ENCODE assay signal across 9 mouse cellular contexts in the genomic region with DNA sequence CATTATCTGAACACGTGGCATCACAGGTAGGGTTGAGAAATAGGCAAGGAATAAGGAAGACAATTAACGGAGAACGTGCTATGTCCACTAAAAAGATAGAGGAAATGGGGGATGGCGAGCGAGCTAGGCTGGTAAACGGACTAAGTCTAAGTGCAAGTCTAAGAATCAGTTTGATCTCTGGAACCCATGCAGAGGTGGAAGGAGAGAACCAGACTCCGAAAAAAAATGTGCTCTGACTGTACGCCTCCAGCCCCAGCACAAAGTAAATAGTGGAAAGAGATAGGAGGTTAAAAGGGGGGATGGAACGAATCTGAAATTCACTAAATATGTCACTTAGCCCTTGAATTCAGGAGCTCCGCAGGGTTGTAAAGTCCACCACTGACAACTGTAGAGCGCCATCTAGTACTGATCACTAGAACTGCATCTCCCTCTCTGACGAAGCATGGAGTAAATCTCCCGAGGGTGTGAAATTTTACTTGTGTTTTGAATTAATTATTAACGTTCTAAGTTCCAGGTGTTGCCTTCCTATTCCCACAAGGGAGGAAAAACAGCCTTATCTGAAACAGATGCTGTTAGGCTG. TPM values are rescaled to one million over a fixed set of nuclear protein-coding genes. Genes with fewer than 3 reads are reported as not detected.
DNase-seq lines count a peak whose midpoint lies in the region; ATAC-seq and TF ChIP-seq lines count a peak whose summit lies in the region.
"Had no signal": no experiment of that assay in that cellular context is flagged by ENCODE, and none has a peak within 500 bp of the region (broad histone marks: within the 10 kb centered on the region; RNA-seq: fewer than 3 reads in every experiment).

No protein-coding gene starts in this region.

- TF ChIP-seq CTCF in left cerebral cortex, adult 2 months (IDR thresholded peaks at IDR 0.05) = peak; percentile 77

- H3K4me1 ChIP-seq in embryonic facial prominence, embryonic 14.5 days (ENCODE audit: control insufficient read depth, insufficient read depth, low read length) = no peaks in the 10 kb centered on the region
- H3K4me1 ChIP-seq in kidney, embryonic 16.5 days (ENCODE audit: insufficient read depth, low read length) = no peaks in the 10 kb centered on the region
- H3K4me1 ChIP-seq in midbrain, embryonic 14.5 days (ENCODE audit: control insufficient read depth, insufficient read depth, low read length) = no peaks in the 10 kb centered on the region

- no peak for ATAC-seq in embryonic facial prominence, embryonic 14.5 days (ENCODE audit: low read depth)
- ATAC-seq in kidney, embryonic 16.5 days (ENCODE audit: low FRiP score, low TSS enrichment) = peak; percentile 46; the same call in 1 of the 2 replicates
- ATAC-seq in midbrain, embryonic 14.5 days (ENCODE audit: low FRiP score, low TSS enrichment) = no peak

- no peaks in the 10 kb centered on the region for H3K9me3 ChIP-seq in embryonic facial prominence, embryonic 14.5 days (ENCODE audit: control insufficient read depth, low read length)
- H3K9me3 ChIP-seq in kidney, embryonic 16.5 days (ENCODE audit: low read length) = no peaks in the 10 kb centered on the region; the same call in 1 of the 2 replicates
- H3K9me3 ChIP-seq in midbrain, embryonic 14.5 days (ENCODE audit: control insufficient read depth, low read length) = no peaks in the 10 kb centered on the region

- 35% methylated on average over 14 of the region's 14 CpGs for WGBS in embryonic facial prominence, embryonic 14.5 days
- 30% methylated on average over 14 of the region's 14 CpGs for WGBS in kidney, embryonic 16.5 days
- WGBS in midbrain, embryonic 14.5 days = 40% methylated on average over 14 of the region's 14 CpGs

- no peaks in the 10 kb centered on the region for H3K36me3 ChIP-seq in embryonic facial prominence, embryonic 14.5 days (ENCODE audit: control insufficient read depth, insufficient read depth, low read length)
- H3K36me3 ChIP-seq in kidney, embryonic 16.5 days (ENCODE audit: insufficient read depth, low read length) = no peaks in the 10 kb centered on the region
- no peaks in the 10 kb centered on the region for H3K36me3 ChIP-seq in midbrain, embryonic 14.5 days (ENCODE audit: control insufficient read depth, insufficient read depth, low read length)

- H3K9ac ChIP-seq in embryonic facial prominence, embryonic 14.5 days (ENCODE audit: low read depth, low read length) = no peak overlapping the region
- no peak overlapping the region for H3K9ac ChIP-seq in kidney, embryonic 16.5 days (replicated peaks; ENCODE audit: low read length)
- H3K9ac ChIP-seq in midbrain, embryonic 14.5 days (replicated peaks; ENCODE audit: low read length) = no peak overlapping the region

- H3K4me3 ChIP-seq in left cerebral cortex, adult 2 months = no peak overlapping the region
- no peak overlapping the region for H3K4me3 ChIP-seq in embryonic facial prominence, embryonic 14.5 days (ENCODE audit: low read depth, low read length)
- no peak overlapping the region for H3K4me3 ChIP-seq in kidney, embryonic 16.5 days (ENCODE audit: low read length)
- no peak overlapping the region for H3K4me3 ChIP-seq in midbrain, embryonic 14.5 days (replicated peaks; ENCODE audit: low read depth, low read length)

- no peak for DNase-seq in left cerebral cortex, adult 2 months (ENCODE audit: extremely low spot score in 1 of 2, low spot score in 2 of 2)
- no peak for DNase-seq in left cerebral cortex, adult 11 months (ENCODE audit: low spot score)
- peak; percentile 76 for DNase-seq in brain, adult 2 months (ENCODE audit: low read depth, low spot score)
- peak; percentile 56 for DNase-seq in embryonic facial prominence, embryonic 14.5 days (ENCODE audit: low spot score)
- DNase-seq in midbrain, embryonic 14.5 days = peak; percentile 62
- DNase-seq in spleen, postnatal 14 days (ENCODE audit: low spot score in 2 of 2) = no peak
- no peak for DNase-seq in testis, postnatal 14 days (ENCODE audit: low spot score)

- no peak overlapping the region for H3K27ac ChIP-seq in left cerebral cortex, adult 2 months
- H3K27ac ChIP-seq in embryonic facial prominence, embryonic 14.5 days (replicated peaks; ENCODE audit: low read depth, low read length) = no peak overlapping the region
- no peak overlapping the region for H3K27ac ChIP-seq in kidney, embryonic 16.5 days (ENCODE audit: low read length)
- H3K27ac ChIP-seq in midbrain, embryonic 14.5 days (replicated peaks; ENCODE audit: low read depth, low read length) = no peak overlapping the region
- H3K27ac ChIP-seq: macrophage had no signal

- H3K27me3 ChIP-seq in embryonic facial prominence, embryonic 14.5 days (replicated peaks; ENCODE audit: control insufficient read depth, insufficient read depth, low read length) = no peaks in the 10 kb centered on the region
- H3K27me3 ChIP-seq in kidney, embryonic 16.5 days (ENCODE audit: insufficient read depth, low read length) = no peaks in the 10 kb centered on the region
- H3K27me3 ChIP-seq in midbrain, embryonic 14.5 days (ENCODE audit: control insufficient read depth, insufficient read depth, low read length) = no peaks in the 10 kb centered on the region

- H3K4me2 ChIP-seq in embryonic facial prominence, embryonic 14.5 days (ENCODE audit: low read depth, low read length) = peak overlapping the region; percentile 17; the same call in 1 of the 2 replicates
- H3K4me2 ChIP-seq in kidney, embryonic 16.5 days (replicated peaks; ENCODE audit: low read depth, low read length) = peak overlapping the region; percentile 22; the same call in 1 of the 2 replicates
- H3K4me2 ChIP-seq in midbrain, embryonic 14.5 days (ENCODE audit: low read length) = no peak overlapping the region

- intact Hi-C loops in left cerebral cortex, adult 2 months (cut with DNase I) = loop anchor here (2.0 to 5.0 kb wide), 2 partner anchors 255 to 331 kb away; no protein-coding TSS in a partner anchor

RNA-seq across cellular contexts. Expression of gene Lmbrd1, which starts 44.8 kb away (rescaled TPM):
- 100 to 1,000 TPM; 132 to 136 TPM for total RNA-seq in left cerebral cortex, adult 2 months (2021)
- 27.1 and 30.3 TPM in 2 replicates for polyA plus RNA-seq in embryonic facial prominence, embryonic 14.5 days (2014; fragmentation: Nextera tagmentation; extraction: Ambion mirVana)
- 34.2 and 40.9 TPM in 2 replicates for polyA plus RNA-seq in kidney, embryonic 16.5 days (2015; fragmentation: Nextera tagmentation; extraction: Ambion mirVana)
- polyA plus RNA-seq in midbrain, embryonic 14.5 days (2014; fragmentation: Nextera tagmentation; extraction: Ambion mirVana) = 37.6 and 45.6 TPM in 2 replicates

RNA-seq across cellular contexts. Expression of gene Col19a1, which starts 46.4 kb away (rescaled TPM):
- 10 to 100 TPM; 30.0 to 30.1 TPM for total RNA-seq in left cerebral cortex, adult 2 months (2021)
- polyA plus RNA-seq in embryonic facial prominence, embryonic 14.5 days (2014; fragmentation: Nextera tagmentation; extraction: Ambion mirVana) = 3.1 and 3.7 TPM in 2 replicates
- 0.15 and 0.23 TPM in 2 replicates for polyA plus RNA-seq in kidney, embryonic 16.5 days (2015; fragmentation: Nextera tagmentation; extraction: Ambion mirVana)
- polyA plus RNA-seq in midbrain, embryonic 14.5 days (2014; fragmentation: Nextera tagmentation; extraction: Ambion mirVana) = 1.00 and 1.2 TPM in 2 replicates

Comparison
In these comparisons a context has a peak if more than half of its experiments do, and no peak if none do; other contexts are left out.
1. DNase-seq: peak in brain, adult 2 months (single experiment), embryonic facial prominence, embryonic 14.5 days (single experiment) and midbrain, embryonic 14.5 days (single experiment); none in left cerebral cortex, adult 2 months (0 of 2), left cerebral cortex, adult 11 months (single experiment), spleen, postnatal 14 days (0 of 2) and testis, postnatal 14 days (single experiment).